Mouse (Mus musculus) frontal cortex, adult 2 months (tissue): ENCODE results near the gene Lyl1. TPM values are rescaled to one million over a fixed set of nuclear protein-coding genes. Genes with fewer than 3 reads are reported as not detected.

Source experiments
- DNase-seq, 2 experiments: peaks; one replicate each; pipeline ENCODE4 v3.0.0; 2022; ENCODE audit warnings: low spot score in 1 of 2; ENCODE audit errors: extremely low spot score in 1 of 2
- polyA plus RNA-seq: library from polyadenylated mRNA; depleted of rRNA; stranded (reverse); fragments of >200 nt; gene quantifications from 2 replicates; pipeline ENCODE4 v1.2.3, GENCODE M21; 2012; rRNA removed

The Lyl1 gene
- polyA plus RNA-seq, 1 experiment = 4.1 TPM

GRCm38 (mm10) chr8:84739401-84739742 is 38.1 kb downstream of the Lyl1 start:
- DNase-seq = no peak

- no peak for DNase-seq
These were observed 39.9 kb downstream of the Lyl1 start for GRCm38 (mm10) chr8:84740895-84741843.

- DNase-seq = no peak
These were observed 41.2 kb downstream of the Lyl1 start for GRCm38 (mm10) chr8:84742171-84743053.

GRCm38 (mm10) chr8:84743054-84743415 is 41.8 kb downstream of the Lyl1 start:
- no peak for DNase-seq

GRCm38 (mm10) chr8:84743517-84744420 is 42.5 kb downstream of the Lyl1 start:
- DNase-seq = no peak

DNA sequence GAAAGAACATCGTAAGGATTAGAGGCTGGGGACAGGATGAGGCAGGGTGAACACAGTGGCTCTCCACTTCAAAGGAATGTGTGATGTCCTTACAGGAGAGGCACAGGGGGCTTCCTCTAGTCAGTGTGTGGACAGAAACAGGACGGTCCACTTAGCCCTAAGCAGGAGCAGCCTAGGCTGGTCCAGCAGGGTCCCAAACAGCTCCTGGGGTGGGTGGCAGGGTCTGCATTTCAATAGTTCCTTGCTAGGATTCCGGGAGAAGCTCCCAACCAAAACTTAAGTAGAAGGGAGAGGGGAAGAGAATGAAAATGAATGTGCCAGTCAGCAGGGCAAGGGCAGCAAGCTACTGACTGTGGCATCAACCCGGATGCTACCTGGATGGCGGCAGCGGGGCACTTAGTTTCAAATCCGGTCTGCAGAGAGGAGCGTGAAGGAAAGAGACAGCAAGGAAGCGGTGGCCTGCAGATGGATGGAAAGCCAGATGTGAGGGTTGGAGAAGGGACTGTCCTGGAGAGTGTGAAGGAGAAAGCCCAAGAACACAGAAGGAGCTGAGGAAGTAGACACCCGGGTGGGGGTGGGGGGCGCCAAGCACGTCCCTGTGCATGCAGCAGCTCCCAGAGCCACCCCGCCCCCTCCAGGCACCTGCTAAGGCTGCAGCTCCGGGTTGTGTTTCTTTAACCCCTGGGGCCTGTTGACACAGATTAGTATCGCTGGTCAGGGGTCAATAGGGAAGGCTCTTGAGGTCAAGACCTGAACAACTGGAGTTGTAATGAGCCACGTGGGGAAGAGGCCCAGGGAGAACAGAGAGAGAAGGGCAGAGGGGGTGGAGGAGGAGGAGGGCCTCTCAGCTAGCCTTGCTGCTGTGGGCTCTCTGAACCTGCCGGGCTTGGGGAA is 44.0 kb downstream of the Lyl1 start:
- DNase-seq = no peak

GRCm38 (mm10) chr8:84749519-84749918 is 48.3 kb downstream of the Lyl1 start:
- DNase-seq = no peak

- no peak for DNase-seq
These were observed 51.7 kb downstream of the Lyl1 start for GRCm38 (mm10) chr8:84752734-84753582.

Other genes with a start within 250 kb of the Lyl1 start
- gene Ier2, start 38.6 kb upstream of the Lyl1 start, polyA plus RNA-seq = 11.1 and 21.5 TPM in 2 replicates
- gene Trmt1, start 15.2 kb upstream of the Lyl1 start, polyA plus RNA-seq = 143 and 157 TPM in 2 replicates
- gene Nacc1, start 13.6 kb upstream of the Lyl1 start, polyA plus RNA-seq = 79.7 and 79.8 TPM in 2 replicates
- 0.36 TPM in 1 of 2 replicates, not detected in the other for gene G430095P16Rik, start 21.6 kb downstream of the Lyl1 start, polyA plus RNA-seq
- 51.3 and 61.3 TPM in 2 replicates for gene Nfix, start 98.9 kb downstream of the Lyl1 start, polyA plus RNA-seq
- 14.6 and 15.5 TPM in 2 replicates for gene Dand5, start 121.4 kb downstream of the Lyl1 start, polyA plus RNA-seq
- gene Gadd45gip1, start 130.1 kb downstream of the Lyl1 start, polyA plus RNA-seq = 28.0 and 30.9 TPM in 2 replicates
- 75.2 and 80.5 TPM in 2 replicates for gene Rad23a, start 139.2 kb downstream of the Lyl1 start, polyA plus RNA-seq
- gene Calr, start 145.5 kb downstream of the Lyl1 start, polyA plus RNA-seq = 561 and 590 TPM in 2 replicates
- 59.6 and 59.7 TPM in 2 replicates for gene Farsa, start 155.5 kb downstream of the Lyl1 start, polyA plus RNA-seq
- gene Syce2, start 170.7 kb downstream of the Lyl1 start, polyA plus RNA-seq = 4.2 and 5.2 TPM in 2 replicates
- gene Gcdh, start 192.5 kb downstream of the Lyl1 start, polyA plus RNA-seq = 55.1 and 71.5 TPM in 2 replicates
- gene Klf1, start 200.5 kb downstream of the Lyl1 start, polyA plus RNA-seq = 0.17 and 0.38 TPM in 2 replicates
- gene Dnase2a, start 207.1 kb downstream of the Lyl1 start, polyA plus RNA-seq = 5.7 and 6.5 TPM in 2 replicates
- gene Mast1, start 235.9 kb downstream of the Lyl1 start, polyA plus RNA-seq = 69.0 and 76.3 TPM in 2 replicates
- 7.6 and 7.9 TPM in 2 replicates for gene Rtbdn, start 245.5 kb downstream of the Lyl1 start, polyA plus RNA-seq